Mouse (Mus musculus): ENCODE measurements around the gene Arpc1a. TPM values are rescaled to one million over a fixed set of nuclear protein-coding genes. Genes with fewer than 3 reads are reported as not detected.

The Arpc1a gene
- total RNA-seq (2023): 10 to 100 TPM; 92.1 to 92.3 TPM

GRCm38 (mm10) chr5:145083632-145084451, at the start of gene Arpc1a, which contains the start of gene Kpna7:
TSS of gene Arpc1a (plus strand) at chr5:145083830.
TSS of gene Kpna7 (minus strand) at chr5:145084030.

GRCm38 (mm10) chr5:145042690-145043089, 40.9 kb upstream of the Arpc1a start, which contains the start of gene 1700018F24Rik:
TSS of gene 1700018F24Rik (plus strand) at chr5:145042990.

GRCm38 (mm10) chr5:145114071-145114605, 30.5 kb downstream of the Arpc1a start, which contains the start of gene Arpc1b:
TSS of gene Arpc1b (plus strand) at chr5:145114215.

GRCm38 (mm10) chr5:145139571-145140519, 56.2 kb downstream of the Arpc1a start, which contains the start of the genes Pdap1 and Bud31:
TSS of gene Pdap1 (minus strand) at chr5:145140238.
TSS of gene Bud31 (plus strand) at chr5:145140362.

Other genes with a start within 250 kb of the Arpc1a start
- 10 to 100 TPM; 64.2 to 66.1 TPM for gene Smurf1, start 118.0 kb upstream of the Arpc1a start, total RNA-seq (2023)
- gene Gm4871, start 51.1 kb upstream of the Arpc1a start, total RNA-seq (2023): not detected
- not detected for gene 1700018F24Rik, start 40.8 kb upstream of the Arpc1a start, total RNA-seq (2023)
- gene Kpna7, start 200 bp downstream of the Arpc1a start, total RNA-seq (2023): not detected
- 100 to 1,000 TPM; 450 to 477 TPM for gene Arpc1b, start 30.4 kb downstream of the Arpc1a start, total RNA-seq (2023)
- gene Pdap1, start 56.4 kb downstream of the Arpc1a start, total RNA-seq (2023): 10 to 100 TPM; 44.9 to 52.9 TPM
- gene Bud31, start 56.5 kb downstream of the Arpc1a start, total RNA-seq (2023): 100 to 1,000 TPM; 211 to 259 TPM
- 10 to 100 TPM; 20.8 to 26.3 TPM for gene Ptcd1, start 83.3 kb downstream of the Arpc1a start, total RNA-seq (2023)
- gene Cpsf4, start 83.4 kb downstream of the Arpc1a start, total RNA-seq (2023): 10 to 100 TPM; 42.1 to 48.9 TPM
- gene Atp5j2, start 108.2 kb downstream of the Arpc1a start, total RNA-seq (2023): 100 to 1,000 TPM; 172 to 185 TPM
- gene Zkscan14, start 118.0 kb downstream of the Arpc1a start, total RNA-seq (2023): 10 to 100 TPM; 41.0 to 41.3 TPM
- 10 to 100 TPM in 1 of 2 experiments, 1 to 10 TPM in 1; 8.2 to 10.3 TPM for gene Zkscan5, start 120.7 kb downstream of the Arpc1a start, total RNA-seq (2023)
- 10 to 100 TPM; 75.1 to 85.1 TPM for gene Zfp655, start 147.9 kb downstream of the Arpc1a start, total RNA-seq (2023)
- gene Zscan25, start 196.7 kb downstream of the Arpc1a start, total RNA-seq (2023): 10 to 100 TPM; 36.2 to 39.4 TPM